Mouse (Mus musculus): ENCODE results near the gene Zfp488.

DNA sequence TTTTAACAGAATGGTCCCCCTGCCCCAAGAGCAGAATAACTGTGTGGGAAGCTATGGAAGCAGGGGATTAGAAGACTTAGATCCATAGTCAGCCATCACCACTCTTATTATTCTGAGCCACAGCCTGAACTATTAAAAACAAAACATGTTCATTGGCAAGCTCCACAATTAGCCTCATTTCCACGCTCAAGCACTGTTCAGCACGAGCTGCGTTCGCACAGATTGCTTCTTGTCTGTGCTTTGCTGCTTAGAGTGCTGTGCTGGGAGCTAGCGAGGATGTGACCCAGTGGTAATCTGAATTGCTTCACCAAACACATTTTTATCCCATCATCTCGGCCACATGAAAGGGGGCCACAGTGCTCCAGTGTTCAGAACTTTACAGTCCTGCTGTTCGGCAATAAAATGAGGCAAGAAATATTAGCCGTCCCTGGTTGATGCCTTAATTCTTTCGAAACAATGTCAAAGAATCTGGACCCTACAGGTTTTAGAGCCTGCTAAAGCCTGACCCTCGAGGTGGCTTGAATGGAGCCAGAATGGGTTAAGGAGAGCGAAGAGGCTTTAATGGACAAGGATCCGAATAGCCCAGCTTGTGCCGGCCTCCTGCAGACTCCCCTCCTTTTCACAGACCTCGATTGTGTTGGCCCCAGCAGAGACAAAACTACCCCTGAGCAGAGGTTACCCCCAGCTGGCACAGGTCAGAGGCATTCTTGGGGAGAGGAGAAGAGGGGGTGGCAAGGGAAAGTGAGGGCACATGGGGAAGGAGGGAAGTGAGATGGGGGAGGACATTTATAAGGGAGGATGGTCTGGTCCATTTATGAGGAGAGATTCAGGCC lies 57.6 kb downstream of the Zfp488 start:
- TF ChIP-seq EP300 (IDR thresholded peaks at IDR 0.05; ENCODE audit: low read depth), result no peak
- TF ChIP-seq CTCF (IDR thresholded peaks at IDR 0.05; ENCODE audit: low read depth), result no peak

Measured in heart, postnatal 0 days (tissue).